Mouse (Mus musculus) thymus, adult 2 months (tissue): Measurements from ENCODE around the gene Krtap11-1. TPM values are rescaled to one million over a fixed set of nuclear protein-coding genes. Genes with fewer than 3 reads are reported as not detected.

ENCODE experiments used
- DNase-seq: peaks from one replicate; pipeline ENCODE4 v3.0.0; 2021
- H3K27ac ChIP-seq: fragments of 200-500 bp; 2 replicates; pipeline ENCODE4 v1.5.1; 2012; ENCODE audit warnings: low read length, control low read depth; ENCODE audit not compliant: control insufficient read depth, insufficient read depth
- H3K27me3 ChIP-seq: fragments of 200-500 bp; 2 replicates; pipeline ENCODE4 v1.6.1; 2012; ENCODE audit warnings: mild to moderate bottlenecking, low read length, moderate library complexity, mixed read lengths; ENCODE audit not compliant: control insufficient read depth, insufficient read depth
- H3K36me3 ChIP-seq: fragments of 200-500 bp; 2 replicates; pipeline ENCODE4 v1.6.1; 2012; ENCODE audit warnings: mild to moderate bottlenecking, low read length, moderate library complexity; ENCODE audit not compliant: control insufficient read depth, insufficient read depth
- H3K4me1 ChIP-seq: fragments of 200-500 bp; replicated peaks from 2 replicates; pipeline ENCODE4 v1.6.1; 2012; ENCODE audit warnings: low read length; ENCODE audit not compliant: control insufficient read depth, insufficient read depth
- H3K4me3 ChIP-seq: fragments of 200-500 bp; 2 replicates; pipeline ENCODE4 v1.5.1; 2012; ENCODE audit warnings: mild to moderate bottlenecking, low read length, control low read depth, moderate library complexity; ENCODE audit not compliant: control insufficient read depth, insufficient read depth
- CTCF ChIP-seq: fragments of 200-500 bp; IDR thresholded peaks from 2 replicates; pipeline ENCODE4 v1.5.1; 2012; ENCODE audit warnings: mild to moderate bottlenecking, control low read depth, low read length, moderate library complexity, borderline replicate concordance; ENCODE audit not compliant: control insufficient read depth, poor library complexity, insufficient read depth; ENCODE audit errors: extremely low read depth
- POLR2A ChIP-seq: fragments of 200-500 bp; IDR thresholded peaks from 2 replicates; pipeline ENCODE4 v1.6.1; 2012; ENCODE audit warnings: mild to moderate bottlenecking, low read length, control low read depth, moderate library complexity; ENCODE audit not compliant: control insufficient read depth, poor library complexity, insufficient read depth; ENCODE audit errors: extremely low read depth
- WGBS: fragments of 180-500 bp; shearing (Covaris S2); methylation state at CpG from one replicate; pipeline ENCODE4 v1.1.7; 2018; 5-methylcytosine and 5-hydroxymethylcytosine counted together
- polyA plus RNA-seq: library from polyadenylated mRNA; depleted of rRNA; stranded (reverse); fragments of >200 nt; gene quantifications from 2 replicates; pipeline ENCODE4 v1.2.3, GENCODE M21; 2012

Gene Krtap11-1
- polyA plus RNA-seq, 1 experiment: not detected

DNA sequence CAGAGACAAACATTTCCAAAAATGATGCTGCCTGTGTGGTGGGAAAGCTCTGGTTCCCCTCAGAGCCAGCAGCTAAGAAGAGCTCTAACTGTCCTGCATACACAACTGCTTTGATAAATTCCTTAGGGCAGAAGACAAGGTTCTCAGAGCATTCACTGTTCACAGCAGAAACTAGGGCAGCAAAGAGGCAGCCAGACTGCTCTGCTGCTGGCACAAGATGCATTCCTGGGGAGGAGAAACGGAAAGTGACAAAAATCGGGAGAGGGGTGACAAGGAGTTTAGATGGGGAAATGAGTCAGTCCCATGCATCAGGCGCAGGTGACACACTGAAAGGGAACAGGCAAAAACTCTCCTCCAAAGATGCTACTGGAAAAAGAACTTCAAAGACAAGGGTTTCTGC is 16.2 kb upstream of the Krtap11-1 start:
- 78% methylated on average over 3 of the region's 3 CpGs for WGBS
- Histone ChIP-seq H3K4me1 (no peaks in the 10 kb centered on the region), H3K36me3 (no peaks in the 10 kb centered on the region), H3K27me3 (no peaks in the 10 kb centered on the region), H3K27ac (no peak overlapping the region), H3K4me3 (no peak overlapping the region)
- no peak for DNase-seq
- TF ChIP-seq CTCF (no peak), POLR2A (no peak)

GRCm38 (mm10) chr16:89585604-89586508 is 14.9 kb upstream of the Krtap11-1 start:
- H3K4me3 ChIP-seq: no peak overlapping the region
- TF ChIP-seq CTCF (no peak), POLR2A (no peak)
- H3K4me1 ChIP-seq: no peaks in the 10 kb centered on the region
- H3K36me3 ChIP-seq: no peaks in the 10 kb centered on the region
- no peak overlapping the region for H3K27ac ChIP-seq
- H3K27me3 ChIP-seq: no peaks in the 10 kb centered on the region
- DNase-seq: no peak
- WGBS: 82% methylated on average over 9 of the region's 9 CpGs

DNA sequence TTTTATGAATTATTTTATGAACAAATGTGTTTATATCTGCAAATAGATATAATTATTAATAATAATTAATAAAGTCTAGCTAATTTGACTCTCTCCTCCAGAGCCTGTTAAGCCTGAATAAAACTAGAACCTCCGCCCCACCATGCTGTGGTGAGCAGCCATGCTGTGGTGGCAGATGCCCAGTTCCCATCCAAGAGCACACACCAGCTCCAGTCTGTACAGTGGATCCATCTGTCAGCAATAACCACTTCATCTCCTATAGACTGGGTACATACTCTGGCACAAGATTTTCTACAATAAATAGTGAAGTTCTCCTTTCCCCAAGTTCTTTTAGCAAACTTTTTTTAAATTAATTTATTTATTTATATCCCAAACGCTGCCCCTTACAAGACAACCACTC is 10.7 kb upstream of the Krtap11-1 start:
- TF ChIP-seq POLR2A (no peak), CTCF (no peak)
- DNase-seq: no peak
- H3K36me3 ChIP-seq: no peaks in the 10 kb centered on the region
- WGBS: 87% methylated on average over 2 of the region's 2 CpGs
- no peak overlapping the region for H3K4me3 ChIP-seq
- no peak overlapping the region for H3K27ac ChIP-seq
- H3K27me3 ChIP-seq: no peaks in the 10 kb centered on the region
- no peaks in the 10 kb centered on the region for H3K4me1 ChIP-seq

DNA sequence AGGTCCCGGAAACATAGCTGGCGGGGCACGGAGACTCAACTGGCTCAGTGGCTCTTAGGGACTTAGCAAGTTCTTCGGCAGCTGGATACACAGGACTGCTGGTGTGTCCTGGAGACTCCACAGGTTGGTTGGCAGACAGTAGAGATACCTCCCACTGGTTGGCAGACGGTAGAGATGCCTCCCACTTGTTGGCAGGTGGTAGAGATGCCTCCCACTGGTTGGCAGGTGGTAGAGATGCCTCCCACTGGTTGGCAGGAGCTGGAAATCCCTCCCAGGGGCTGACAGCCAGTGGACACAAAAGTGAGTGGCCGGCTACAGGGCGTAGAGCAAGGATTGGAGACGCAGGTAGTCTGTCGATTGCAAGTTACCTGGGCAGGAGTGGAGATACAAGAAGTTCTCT is 467 bp downstream of the Krtap11-1 start:
- Histone ChIP-seq H3K4me1 (no peaks in the 10 kb centered on the region), H3K4me3 (no peak overlapping the region), H3K27ac (no peak overlapping the region), H3K36me3 (no peaks in the 10 kb centered on the region), H3K27me3 (no peaks in the 10 kb centered on the region)
- TF ChIP-seq CTCF (no peak), POLR2A (no peak)
- DNase-seq: no peak
- 95% methylated on average over 9 of the region's 9 CpGs for WGBS

- no peak for DNase-seq
- Histone ChIP-seq H3K36me3 (no peaks in the 10 kb centered on the region), H3K4me1 (no peaks in the 10 kb centered on the region), H3K27me3 (no peaks in the 10 kb centered on the region), H3K27ac (no peak overlapping the region), H3K4me3 (no peak overlapping the region)
- WGBS: 94% methylated on average over 6 of the region's 6 CpGs
- TF ChIP-seq CTCF (no peak), POLR2A (no peak)
Measured at GRCm38 (mm10) chr16:89569136-89569535, 1.8 kb downstream of the Krtap11-1 start.

DNA sequence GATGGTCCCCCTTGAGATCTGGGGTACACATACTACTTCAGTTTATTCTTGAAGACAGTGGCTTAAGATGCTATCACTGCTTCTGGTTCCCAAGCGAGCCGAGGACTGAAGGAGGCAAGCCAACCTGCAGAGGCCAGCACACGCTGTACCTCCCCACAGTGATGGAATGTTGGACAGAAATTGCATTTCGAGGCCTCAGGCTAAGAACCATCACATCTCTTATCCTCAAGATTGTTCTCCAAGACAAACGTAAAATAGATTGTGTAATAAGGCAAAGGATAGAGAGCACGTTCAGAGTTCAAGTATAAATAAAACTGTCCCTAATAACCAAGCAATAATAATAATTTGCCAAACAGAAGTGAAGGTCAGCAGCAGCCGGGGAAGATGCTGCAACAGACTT is 2.8 kb downstream of the Krtap11-1 start:
- TF ChIP-seq CTCF: no peak
- no peak for TF ChIP-seq POLR2A
- H3K27me3 ChIP-seq: no peaks in the 10 kb centered on the region
- H3K36me3 ChIP-seq: no peaks in the 10 kb centered on the region
- H3K27ac ChIP-seq: no peak overlapping the region
- H3K4me3 ChIP-seq: no peak overlapping the region
- 93% methylated on average over 7 of the region's 7 CpGs for WGBS
- no peak for DNase-seq
- no peaks in the 10 kb centered on the region for H3K4me1 ChIP-seq

DNA sequence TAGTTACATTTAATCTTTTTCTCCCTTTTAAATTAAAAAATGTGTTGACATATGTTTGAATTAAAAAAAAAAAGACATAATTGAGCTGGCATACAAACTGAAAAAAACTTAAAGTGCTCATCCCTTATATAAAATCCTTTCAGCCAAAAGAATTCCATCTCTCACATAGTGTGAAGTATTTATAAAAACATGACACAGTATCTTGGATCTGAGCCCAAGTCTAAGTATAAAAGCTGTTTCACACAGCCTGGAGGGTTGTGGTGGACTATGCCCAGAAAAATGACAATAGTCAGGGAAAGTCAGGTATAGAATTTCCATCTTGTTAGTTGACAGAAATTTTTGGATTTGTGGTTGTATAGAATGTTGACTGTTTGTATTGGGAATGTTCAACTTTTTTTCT is 20.7 kb downstream of the Krtap11-1 start:
- no peaks in the 10 kb centered on the region for H3K4me1 ChIP-seq
- H3K4me3 ChIP-seq: no peak overlapping the region
- no peak for DNase-seq
- no peaks in the 10 kb centered on the region for H3K27me3 ChIP-seq
- TF ChIP-seq CTCF (no peak), POLR2A (no peak)
- no peak overlapping the region for H3K27ac ChIP-seq
- no peaks in the 10 kb centered on the region for H3K36me3 ChIP-seq
